Mouse (Mus musculus) adrenal gland, postnatal 4 days (tissue): ENCODE data around the gene Gm49661. TPM values are rescaled to one million over a fixed set of nuclear protein-coding genes. Genes with fewer than 3 reads are reported as not detected.

Experiments
- DNase-seq, 2 experiments: peaks; one replicate each; pipeline ENCODE4 v3.0.0; 2021 to 2022; ENCODE audit warnings: low spot score in 2 of 2, mixed read lengths in 2 of 2
- microRNA-seq: library from miRNA; unstranded; fragments of <30 nt; microRNA quantifications from one replicate; pipeline ENCODE4 v1.2.0, GENCODE M21; 2021
- total RNA-seq, 2 experiments: library from RNA; stranded (reverse); gene quantifications; 2 replicates each; pipeline ENCODE4 v1.2.3; 2021

The Gm49661 gene
- total RNA-seq, 2 experiments from 2014 or later, result not detected

DNA sequence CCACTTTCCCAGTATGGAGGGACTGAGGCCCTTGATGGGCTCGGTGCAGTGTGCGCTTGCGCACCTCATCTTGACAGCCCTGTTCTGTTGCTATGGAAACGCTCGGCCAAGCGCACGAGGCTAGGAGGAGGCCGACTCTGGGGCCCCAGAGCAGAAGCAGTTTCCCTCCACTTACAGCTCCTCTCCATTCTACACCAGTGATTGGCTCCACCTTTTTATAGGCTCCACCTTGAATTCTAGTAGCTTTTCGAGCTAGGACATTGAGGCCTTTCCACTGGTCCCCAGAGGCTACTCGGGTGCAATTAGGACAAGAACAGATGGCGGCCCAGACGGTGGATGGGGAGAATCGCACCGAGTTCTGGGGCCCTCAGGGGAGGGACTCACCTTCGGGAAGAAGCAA is 34.4 kb downstream of the Gm49661 start:
- no peak for DNase-seq

DNA sequence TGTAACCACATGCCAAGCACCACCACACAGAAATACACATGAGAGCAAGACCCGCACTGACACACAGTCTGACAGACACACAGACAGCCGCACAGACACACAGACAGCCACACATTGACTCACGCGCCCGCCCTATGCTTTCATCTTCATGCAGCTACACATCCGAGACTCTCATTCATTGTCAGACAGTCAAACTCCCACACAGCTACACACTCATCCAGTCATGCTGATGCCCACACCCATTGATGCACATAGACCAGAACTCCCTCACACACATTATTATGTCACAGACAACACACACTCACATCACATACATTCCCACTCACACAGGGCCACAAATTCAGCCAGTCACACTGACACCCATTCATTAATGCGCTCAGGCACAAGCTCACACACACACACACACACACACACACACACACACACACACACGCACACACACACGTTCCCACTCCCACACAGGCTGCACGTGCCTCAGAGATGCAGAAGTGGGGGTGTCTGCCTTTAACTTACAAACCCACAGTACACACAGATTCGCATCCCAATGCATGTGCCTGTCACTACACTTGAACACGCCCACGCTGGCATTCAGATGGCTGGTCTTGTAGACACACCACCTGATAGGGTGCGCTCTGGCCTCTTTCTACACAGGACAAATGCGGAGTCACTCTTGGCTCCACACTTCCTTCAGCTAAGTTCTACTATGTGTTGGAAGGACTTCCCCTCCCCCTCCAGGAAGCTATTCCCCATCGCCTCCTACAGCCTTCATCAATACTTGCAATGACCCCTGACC is 35.3 kb downstream of the Gm49661 start:
- DNase-seq, result no peak

DNA sequence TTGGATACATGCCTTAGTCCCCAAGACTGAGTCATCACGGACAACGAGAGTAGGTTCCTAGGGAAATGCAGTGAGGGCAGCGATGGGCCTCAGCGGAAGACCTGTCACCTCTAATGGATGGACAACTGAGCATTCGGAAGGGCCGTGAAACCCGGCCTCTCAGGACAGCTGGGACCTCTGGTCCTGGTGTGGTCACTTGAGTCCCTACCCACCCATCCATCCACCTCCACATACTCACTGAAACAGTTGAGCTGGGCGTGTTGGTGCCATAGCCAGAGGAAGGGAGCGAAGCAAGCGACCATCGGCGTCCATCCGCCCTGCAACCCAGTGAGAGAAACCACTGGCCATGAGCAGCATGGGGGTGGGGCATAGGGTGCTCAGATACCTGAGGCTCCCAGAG is 38.7 kb downstream of the Gm49661 start:
- DNase-seq, result no peak

DNA sequence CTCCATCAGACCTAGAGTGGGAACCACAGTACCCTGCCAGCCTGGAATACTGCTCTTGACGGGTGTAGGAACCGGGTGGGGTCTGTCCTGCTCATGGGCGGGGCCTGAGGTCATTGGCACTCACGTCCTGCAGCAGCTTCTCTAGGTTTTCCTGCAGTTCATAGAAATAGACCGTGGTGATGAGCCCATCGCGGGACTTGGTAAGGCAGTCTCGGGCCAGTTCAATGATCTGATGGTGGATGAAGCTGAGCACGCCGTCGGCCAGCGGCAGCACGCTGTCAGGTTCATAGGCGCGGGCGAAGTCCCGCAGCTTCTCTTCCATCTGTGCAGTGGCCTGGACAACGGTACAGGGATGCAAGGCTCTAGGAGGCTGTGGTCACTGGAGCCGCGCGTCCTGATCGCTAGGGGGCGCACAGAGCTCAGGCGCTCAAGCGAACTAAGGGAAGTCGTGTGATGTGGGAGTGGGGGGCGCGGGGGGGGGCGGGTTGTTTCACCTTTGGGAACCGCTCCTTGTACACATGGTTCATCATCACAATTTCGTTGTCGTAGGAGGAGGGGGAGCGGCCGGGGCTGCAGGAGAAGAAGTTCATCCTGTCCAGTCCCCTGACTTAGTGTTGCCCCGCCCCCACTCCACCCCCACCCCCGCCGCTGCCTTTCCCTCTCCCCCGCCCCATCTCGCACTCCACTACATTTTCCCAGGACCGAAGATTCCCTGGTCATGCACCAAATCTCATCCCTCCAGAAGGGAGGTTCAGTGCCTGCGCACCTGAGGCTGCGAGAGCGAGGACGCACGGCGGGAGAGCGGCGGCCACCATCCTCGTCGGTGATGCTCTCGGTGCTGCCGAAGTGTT is 40.6 kb downstream of the Gm49661 start:
- DNase-seq, result no peak

DNA sequence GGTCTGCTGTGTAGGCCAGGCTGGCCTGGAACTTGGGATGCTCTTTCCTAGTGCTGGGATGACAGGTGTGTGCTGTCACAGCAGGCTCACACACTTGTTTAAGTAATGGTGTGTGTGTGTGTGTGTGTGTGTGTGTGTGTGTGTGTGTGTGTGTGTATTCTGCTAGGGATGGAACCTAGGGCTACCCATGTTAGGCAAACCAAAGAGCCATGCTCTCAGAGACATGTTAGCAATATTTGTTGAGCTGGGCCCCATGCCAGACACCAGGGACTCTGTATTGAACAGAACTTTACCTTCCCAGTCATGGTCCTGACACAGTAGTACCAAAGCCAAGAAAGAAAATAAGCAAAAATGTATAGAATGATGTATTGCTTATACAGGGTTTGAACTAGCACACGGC is 41.7 kb downstream of the Gm49661 start:
- no peak for DNase-seq

DNA sequence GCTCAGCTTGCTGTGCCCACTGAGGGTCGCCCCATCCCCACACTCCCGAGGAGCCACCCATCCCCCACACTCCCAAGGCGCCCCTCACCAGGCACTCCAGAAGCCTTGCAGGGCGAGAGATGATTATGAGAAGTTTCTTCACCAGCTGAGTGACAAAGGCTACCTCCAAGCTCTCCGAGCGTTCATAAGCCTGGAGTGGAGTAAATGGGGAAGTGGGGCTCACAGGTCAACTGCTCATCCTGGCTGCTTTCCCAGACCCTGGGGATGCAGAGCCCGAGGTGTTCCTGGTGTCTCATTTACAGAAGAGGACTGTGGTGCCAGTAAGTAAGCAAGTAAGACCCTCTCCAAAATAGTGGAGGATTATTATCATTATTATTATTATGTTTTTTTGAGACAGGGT is 43.7 kb downstream of the Gm49661 start:
- DNase-seq, result no peak

DNA sequence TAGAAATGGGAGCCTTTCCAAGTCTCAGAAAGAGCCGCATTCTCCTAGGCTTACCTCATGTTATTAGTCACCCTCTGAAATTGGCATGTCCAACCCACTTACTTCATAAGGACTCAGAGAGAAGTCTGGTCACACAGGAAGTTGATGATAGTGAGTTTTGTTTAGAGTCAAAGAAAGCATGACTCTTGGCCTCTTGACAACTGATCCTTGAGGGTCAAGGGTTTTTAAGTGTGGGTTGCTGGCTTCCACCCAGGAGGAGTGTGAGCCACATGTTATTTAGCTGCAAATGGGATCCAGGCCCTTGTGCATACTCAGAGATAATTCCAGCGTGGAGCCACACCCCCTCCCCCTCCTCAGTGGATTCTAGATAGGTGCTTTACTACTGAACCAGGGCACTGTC is 47.6 kb downstream of the Gm49661 start:
- no peak for DNase-seq

DNA sequence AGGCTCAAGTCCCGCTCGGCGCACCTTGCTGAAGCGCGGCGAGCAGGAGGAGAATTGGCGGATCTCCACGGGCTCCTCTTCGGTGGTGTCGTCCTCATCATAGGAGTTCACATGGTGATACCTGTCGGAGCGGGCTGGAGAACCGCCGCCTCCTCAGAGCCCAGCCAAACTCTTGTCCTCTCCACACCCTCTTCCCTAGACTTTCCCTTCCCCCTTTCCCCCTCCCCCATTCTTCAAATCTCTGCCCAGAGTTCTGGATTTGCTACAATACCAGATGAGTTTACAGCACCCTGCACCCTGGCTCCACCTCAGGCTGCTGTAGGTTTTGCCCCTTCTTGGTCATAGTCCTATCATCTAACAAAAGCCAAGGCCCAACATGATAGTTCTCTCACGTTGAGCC is 50.6 kb downstream of the Gm49661 start:
- no peak for DNase-seq

DNA sequence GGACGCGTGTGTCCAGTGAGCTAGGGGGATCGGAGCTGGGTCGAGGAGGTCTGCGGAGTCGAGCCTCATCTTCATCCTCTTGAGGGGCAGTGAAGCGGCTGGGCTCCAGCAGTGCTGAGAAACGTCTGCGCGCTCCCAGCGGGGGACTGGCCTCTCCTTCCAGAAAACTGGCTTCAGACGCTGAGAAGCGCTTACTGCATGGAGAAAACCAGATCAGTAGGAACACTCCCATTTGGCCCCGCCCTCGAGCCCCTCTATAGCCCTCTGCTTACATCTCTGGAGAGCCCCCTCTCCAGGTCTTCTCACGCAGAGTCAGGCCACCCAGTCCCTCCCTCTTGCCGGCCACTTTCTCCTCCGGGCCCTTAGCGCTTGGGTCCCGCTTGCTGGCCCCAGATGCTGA is 51.5 kb downstream of the Gm49661 start:
- DNase-seq, result no peak

Small RNA genes lying within 50 kb of the gene (microRNA-seq; reads per million reads assigned to microRNA genes)
- gene Gm24197, result not detected

Other genes with a start within 250 kb of the Gm49661 start
- 1 to 10 TPM; 1.2 TPM for gene G430095P16Rik, start 246.4 kb downstream of the Gm49661 start, total RNA-seq
- 100 to 1,000 TPM; 134 to 137 TPM for gene Nfix, start 169.1 kb downstream of the Gm49661 start, total RNA-seq
- gene Dand5, start 146.6 kb downstream of the Gm49661 start, total RNA-seq, result 1 to 10 TPM; 5.7 to 6.7 TPM
- 10 to 100 TPM; 46.9 to 48.0 TPM for gene Gadd45gip1, start 137.9 kb downstream of the Gm49661 start, total RNA-seq
- gene Rad23a, start 128.8 kb downstream of the Gm49661 start, total RNA-seq, result 10 to 100 TPM; 86.4 to 93.8 TPM
- 100 to 1,000 TPM; 480 to 531 TPM for gene Calr, start 122.5 kb downstream of the Gm49661 start, total RNA-seq
- 10 to 100 TPM; 61.0 to 63.6 TPM for gene Farsa, start 112.4 kb downstream of the Gm49661 start, total RNA-seq
- gene Syce2, start 97.3 kb downstream of the Gm49661 start, total RNA-seq, result 10 to 100 TPM; 20.0 to 22.5 TPM
- 10 to 100 TPM; 55.0 to 56.0 TPM for gene Gcdh, start 75.5 kb downstream of the Gm49661 start, total RNA-seq
- 1 to 10 TPM; 2.7 to 6.8 TPM for gene Klf1, start 67.5 kb downstream of the Gm49661 start, total RNA-seq
- gene Dnase2a, start 60.9 kb downstream of the Gm49661 start, total RNA-seq, result 10 to 100 TPM; 10.4 to 11.5 TPM
- gene Mast1, start 32.1 kb downstream of the Gm49661 start, total RNA-seq, result 1 to 10 TPM; 8.3 to 8.5 TPM
- under 1 TPM; 0.23 to 0.31 TPM for gene Rtbdn, start 22.4 kb downstream of the Gm49661 start, total RNA-seq
- 100 to 1,000 TPM; 617 to 655 TPM for gene Prdx2, start 154 bp upstream of the Gm49661 start, total RNA-seq
- 100 to 1,000 TPM; 122 to 138 TPM for gene Rnaseh2a, start 334 bp upstream of the Gm49661 start, total RNA-seq
- 10 to 100 TPM; 26.1 to 28.9 TPM for gene Junb, start 9.3 kb upstream of the Gm49661 start, total RNA-seq
- gene Hook2, start 21.2 kb upstream of the Gm49661 start, total RNA-seq, result 10 to 100 TPM; 10.6 to 13.8 TPM
- gene Best2, start 45.1 kb upstream of the Gm49661 start, total RNA-seq, result not detected
- gene Asna1, start 55.8 kb upstream of the Gm49661 start, total RNA-seq, result 10 to 100 TPM; 77.7 to 83.2 TPM
- 100 to 1,000 TPM; 179 to 188 TPM for gene Trir, start 57.4 kb upstream of the Gm49661 start, total RNA-seq
- 10 to 100 TPM; 70.8 to 86.8 TPM for gene Tnpo2, start 67.5 kb upstream of the Gm49661 start, total RNA-seq
- 10 to 100 TPM; 36.5 to 39.8 TPM for gene Fbxw9, start 90.6 kb upstream of the Gm49661 start, total RNA-seq
- not detected for gene Gm5741, start 98.5 kb upstream of the Gm49661 start, total RNA-seq
- gene Dhps, start 102.3 kb upstream of the Gm49661 start, total RNA-seq, result 10 to 100 TPM; 43.0 to 48.2 TPM
- gene Wdr83os, start 111.3 kb upstream of the Gm49661 start, total RNA-seq, result 10 to 100 TPM; 77.8 to 80.6 TPM
- 10 to 100 TPM; 31.2 to 33.8 TPM for gene Wdr83, start 111.9 kb upstream of the Gm49661 start, total RNA-seq
- gene Man2b1, start 113.8 kb upstream of the Gm49661 start, total RNA-seq, result 10 to 100 TPM; 69.1 to 69.2 TPM
- gene Zfp791, start 153.7 kb upstream of the Gm49661 start, total RNA-seq, result 1 to 10 TPM; 3.7 to 4.3 TPM
- gene Cks1brt, start 182.5 kb upstream of the Gm49661 start, total RNA-seq, result not detected